ENCODE assay signal across 11 mouse cellular contexts in the genomic region with DNA sequence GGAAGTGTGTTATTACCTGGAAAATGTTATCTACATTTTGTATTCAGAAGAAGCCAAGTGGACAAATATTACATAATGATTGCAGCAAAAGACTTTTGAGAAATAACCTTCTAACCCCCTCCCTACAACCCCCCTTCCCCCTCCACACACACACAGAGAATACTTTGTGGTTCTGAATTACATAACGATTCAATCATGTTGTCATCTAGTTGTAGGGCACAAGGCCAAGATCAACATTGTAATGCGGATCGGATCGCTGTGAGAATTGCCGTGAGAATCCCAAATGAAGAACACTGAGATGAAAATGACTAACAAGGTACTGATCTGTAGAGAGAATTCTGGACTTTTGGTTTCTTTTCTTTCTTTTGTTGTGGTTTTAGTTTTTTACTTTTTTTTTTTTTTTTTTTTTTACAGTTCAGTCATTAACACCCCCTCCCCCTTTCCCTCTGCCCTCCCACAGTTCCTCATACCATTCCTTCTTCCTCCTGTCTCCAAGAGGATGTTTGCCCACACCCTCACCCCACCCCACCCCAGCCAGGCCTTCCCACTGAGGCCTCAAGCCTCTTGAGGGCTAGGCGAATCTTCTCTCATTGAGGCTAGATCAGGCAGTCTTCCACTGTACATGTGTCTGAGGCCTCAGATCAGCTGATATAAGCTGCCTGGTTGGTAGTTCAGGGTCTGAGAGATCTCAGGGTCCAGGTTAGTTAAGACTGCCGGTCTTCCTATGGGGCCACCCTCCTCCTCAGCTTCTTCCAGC.
DNase-seq lines count a peak whose midpoint lies in the region; ATAC-seq and TF ChIP-seq lines count a peak whose summit lies in the region.
"Had no signal": no experiment of that assay in that cellular context is flagged by ENCODE, and none has a peak within 500 bp of the region (broad histone marks: within the 10 kb centered on the region; RNA-seq: fewer than 3 reads in every experiment).

No protein-coding gene starts in this region.

- H3K9me3 ChIP-seq in embryonic facial prominence, embryonic 11.5 days (replicated peaks; ENCODE audit: control insufficient read depth, low read length): no peaks in the 10 kb centered on the region
- no peaks in the 10 kb centered on the region for H3K9me3 ChIP-seq in embryonic facial prominence, embryonic 10.5 days
- H3K9me3 ChIP-seq in stomach, embryonic 14.5 days (ENCODE audit: control insufficient read depth, low read depth, low read length): no peaks in the 10 kb centered on the region
- H3K9me3 ChIP-seq in stomach, postnatal 0 days (ENCODE audit: control insufficient read depth, low read length): no peaks in the 10 kb centered on the region
- no peaks in the 10 kb centered on the region for H3K9me3 ChIP-seq in stomach, embryonic 16.5 days (replicated peaks; ENCODE audit: control insufficient read depth, low read length)
- H3K9me3 ChIP-seq: hindbrain, embryonic 15.5 days had no signal

- H3K4me3 ChIP-seq in embryonic facial prominence, embryonic 11.5 days (ENCODE audit: low read depth, low read length): no peak overlapping the region
- H3K4me3 ChIP-seq in embryonic facial prominence, embryonic 10.5 days: no peak overlapping the region
- no peak overlapping the region for H3K4me3 ChIP-seq in stomach, embryonic 14.5 days (ENCODE audit: low read depth, low read length)
- no peak overlapping the region for H3K4me3 ChIP-seq in stomach, postnatal 0 days (ENCODE audit: low read depth, low read length)
- no peak overlapping the region for H3K4me3 ChIP-seq in stomach, embryonic 16.5 days (replicated peaks; ENCODE audit: low read length)
- H3K4me3 ChIP-seq: hindbrain, embryonic 15.5 days had no signal

- peak; percentile 41 for DNase-seq in embryonic facial prominence, embryonic 11.5 days (ENCODE audit: low spot score)
- no peak for DNase-seq in embryonic facial prominence, embryonic 10.5 days (ENCODE audit: low spot score)
- no peak for DNase-seq in stomach, postnatal 0 days (ENCODE audit: low spot score)
- DNase-seq in kidney, postnatal 36 days: peak; percentile 9 to 23
- DNase-seq in frontal cortex, postnatal 14 days (ENCODE audit: low spot score in 2 of 2): no peak
- DNase-seq in left cerebral cortex, adult 9 months (ENCODE audit: low spot score in 2 of 2): no peak
- DNase-seq: cerebellum, adult 18-20 months; thymus, adult 18-20 months had no signal

- no peak overlapping the region for H3K4me2 ChIP-seq in embryonic facial prominence, embryonic 11.5 days (ENCODE audit: low read depth, low read length)
- H3K4me2 ChIP-seq in stomach, embryonic 14.5 days (replicated peaks; ENCODE audit: low read depth, low read length): no peak overlapping the region
- H3K4me2 ChIP-seq in stomach, postnatal 0 days (replicated peaks; ENCODE audit: low read depth): no peak overlapping the region
- peak overlapping the region; percentile 13; the same call in 1 of the 2 replicates for H3K4me2 ChIP-seq in stomach, embryonic 16.5 days (ENCODE audit: low read depth, low read length)
- H3K4me2 ChIP-seq: hindbrain, embryonic 15.5 days had no signal

- H3K27me3 ChIP-seq in embryonic facial prominence, embryonic 11.5 days (ENCODE audit: control insufficient read depth, insufficient read depth, low read length): no peaks in the 10 kb centered on the region
- no peaks in the 10 kb centered on the region for H3K27me3 ChIP-seq in embryonic facial prominence, embryonic 10.5 days (replicated peaks; ENCODE audit: low read depth, poor library complexity, severe bottlenecking)
- no peaks in the 10 kb centered on the region for H3K27me3 ChIP-seq in stomach, embryonic 14.5 days (ENCODE audit: control insufficient read depth, insufficient read depth, low read length)
- no peaks in the 10 kb centered on the region for H3K27me3 ChIP-seq in stomach, postnatal 0 days (ENCODE audit: control insufficient read depth, insufficient read depth, low read length)
- no peaks in the 10 kb centered on the region for H3K27me3 ChIP-seq in stomach, embryonic 16.5 days (ENCODE audit: control insufficient read depth, insufficient read depth, low read length)
- H3K27me3 ChIP-seq: hindbrain, embryonic 15.5 days had no signal

- H3K9ac ChIP-seq in embryonic facial prominence, embryonic 11.5 days (replicated peaks; ENCODE audit: low read length): no peak overlapping the region
- no peak overlapping the region for H3K9ac ChIP-seq in stomach, embryonic 14.5 days (replicated peaks; ENCODE audit: low read depth, low read length)
- no peak overlapping the region for H3K9ac ChIP-seq in stomach, postnatal 0 days (ENCODE audit: low read length)
- H3K9ac ChIP-seq in stomach, embryonic 16.5 days (ENCODE audit: low read length): no peak overlapping the region
- H3K9ac ChIP-seq: hindbrain, embryonic 15.5 days had no signal

- H3K4me1 ChIP-seq in embryonic facial prominence, embryonic 11.5 days (ENCODE audit: control insufficient read depth, insufficient read depth, low read length): no peaks in the 10 kb centered on the region
- H3K4me1 ChIP-seq in embryonic facial prominence, embryonic 10.5 days: no peaks in the 10 kb centered on the region
- H3K4me1 ChIP-seq in stomach, embryonic 14.5 days (ENCODE audit: control insufficient read depth, insufficient read depth, low read length): no peaks in the 10 kb centered on the region
- H3K4me1 ChIP-seq in stomach, postnatal 0 days (replicated peaks; ENCODE audit: control insufficient read depth, insufficient read depth): no peaks in the 10 kb centered on the region
- H3K4me1 ChIP-seq in stomach, embryonic 16.5 days (ENCODE audit: control insufficient read depth, insufficient read depth, low read length): no peaks in the 10 kb centered on the region
- H3K4me1 ChIP-seq: hindbrain, embryonic 15.5 days had no signal

- no peak for TF ChIP-seq CTCF in stomach, postnatal 0 days (IDR thresholded peaks at IDR 0.05; ENCODE audit: low read depth)

- H3K27ac ChIP-seq in embryonic facial prominence, embryonic 11.5 days (replicated peaks; ENCODE audit: low read depth, low read length): no peak overlapping the region
- H3K27ac ChIP-seq in embryonic facial prominence, embryonic 10.5 days (replicated peaks): no peak overlapping the region
- no peak overlapping the region for H3K27ac ChIP-seq in stomach, embryonic 14.5 days (ENCODE audit: low read length)
- H3K27ac ChIP-seq in stomach, postnatal 0 days (replicated peaks): no peak overlapping the region
- H3K27ac ChIP-seq in stomach, embryonic 16.5 days (ENCODE audit: low read length): no peak overlapping the region
- H3K27ac ChIP-seq: hindbrain, embryonic 15.5 days had no signal

- peak; percentile 59; the same call in 1 of the 2 replicates for ATAC-seq in embryonic facial prominence, embryonic 11.5 days (replicated peaks; ENCODE audit: insufficient number of reproducible peaks, low FRiP score, low TSS enrichment, low read depth)
- peak; percentile 46; the same call in 1 of the 2 replicates for ATAC-seq in stomach, embryonic 14.5 days (ENCODE audit: insufficient number of reproducible peaks, insufficient read depth, low FRiP score, low read depth)
- no peak for ATAC-seq in stomach, postnatal 0 days (ENCODE audit: low FRiP score, low TSS enrichment)
- no peak for ATAC-seq in stomach, embryonic 16.5 days (ENCODE audit: insufficient read depth, low FRiP score)

- no peak for TF ChIP-seq EP300 in stomach, postnatal 0 days (optimal IDR thresholded peaks at IDR 0.05)

- WGBS in embryonic facial prominence, embryonic 11.5 days: 42% methylated on average over 7 of the region's 7 CpGs
- WGBS in embryonic facial prominence, embryonic 10.5 days: 68% methylated on average over 7 of the region's 7 CpGs
- WGBS in stomach, embryonic 14.5 days: 23% methylated on average over 7 of the region's 7 CpGs
- WGBS in stomach, postnatal 0 days: 27% methylated on average over 7 of the region's 7 CpGs
- 32% methylated on average over 7 of the region's 7 CpGs for WGBS in stomach, embryonic 16.5 days

- no peaks in the 10 kb centered on the region for H3K36me3 ChIP-seq in embryonic facial prominence, embryonic 11.5 days (replicated peaks; ENCODE audit: control insufficient read depth, insufficient read depth, low read depth, low read length)
- no peaks in the 10 kb centered on the region for H3K36me3 ChIP-seq in embryonic facial prominence, embryonic 10.5 days (replicated peaks)
- no peaks in the 10 kb centered on the region for H3K36me3 ChIP-seq in stomach, embryonic 14.5 days (ENCODE audit: control insufficient read depth, insufficient read depth, low read length)
- H3K36me3 ChIP-seq in stomach, postnatal 0 days (ENCODE audit: control insufficient read depth, insufficient read depth, low read length): no peaks in the 10 kb centered on the region
- H3K36me3 ChIP-seq in stomach, embryonic 16.5 days (ENCODE audit: control insufficient read depth, insufficient read depth, low read length): no peaks in the 10 kb centered on the region
- H3K36me3 ChIP-seq: hindbrain, embryonic 15.5 days had no signal

Comparison
In these comparisons a context has a peak if more than half of its experiments do, and no peak if none do; other contexts are left out.
1. ATAC-seq: peak in embryonic facial prominence, embryonic 11.5 days (single experiment) and stomach, embryonic 14.5 days (single experiment); none in stomach, postnatal 0 days (single experiment) and stomach, embryonic 16.5 days (single experiment).
2. DNase-seq: peak in embryonic facial prominence, embryonic 11.5 days (single experiment) and kidney, postnatal 36 days (2 of 2); none in embryonic facial prominence, embryonic 10.5 days (single experiment), stomach, postnatal 0 days (single experiment), frontal cortex, postnatal 14 days (0 of 2) and left cerebral cortex, adult 9 months (0 of 2).